Mouse (Mus musculus) small intestine, adult 2 months (tissue): ENCODE data around the gene Atp6v1g2. TPM values are rescaled to one million over a fixed set of nuclear protein-coding genes. Genes with fewer than 3 reads are reported as not detected.
A peak's percentile ranks its signal among the peaks of the same experiment; 100 is the strongest.

Experiments used
- H3K27ac ChIP-seq: fragments of 200-500 bp; 2 replicates; pipeline ENCODE4 v1.5.1; 2012; ENCODE audit warnings: low read depth, low read length, control low read depth, inconsistent platforms; ENCODE audit not compliant: insufficient read depth
- H3K27me3 ChIP-seq: fragments of 200-500 bp; 2 replicates; pipeline ENCODE4 v1.6.1; 2012; ENCODE audit warnings: mild to moderate bottlenecking, moderate library complexity, low read length, inconsistent platforms; ENCODE audit not compliant: control insufficient read depth, insufficient read depth
- H3K36me3 ChIP-seq: fragments of 200-500 bp; 2 replicates; pipeline ENCODE4 v1.6.1; 2012; ENCODE audit warnings: mild to moderate bottlenecking, low read length, control low read depth, inconsistent platforms; ENCODE audit not compliant: control insufficient read depth, insufficient read depth
- H3K4me1 ChIP-seq: fragments of 200-500 bp; 2 replicates; pipeline ENCODE4 v1.6.1; 2012; ENCODE audit warnings: low read length, inconsistent platforms, mixed read lengths; ENCODE audit not compliant: control insufficient read depth, insufficient read depth, insufficient read length
- H3K4me3 ChIP-seq: fragments of 200-500 bp; 2 replicates; pipeline ENCODE4 v1.5.1; 2012; ENCODE audit warnings: low read depth, mild to moderate bottlenecking, control low read depth, inconsistent platforms, low read length, moderate library complexity
- CTCF ChIP-seq: fragments of 200-500 bp; IDR thresholded peaks from 2 replicates; pipeline ENCODE4 v1.5.1; 2012; ENCODE audit warnings: low read depth, mild to moderate bottlenecking, control low read depth, inconsistent platforms, low read length, moderate library complexity, mixed read lengths; ENCODE audit not compliant: insufficient replicate concordance, insufficient read length; ENCODE audit errors: extremely low read depth
- POLR2A ChIP-seq: fragments of 200-500 bp; IDR thresholded peaks from 2 replicates; pipeline ENCODE4 v1.6.1; 2012; ENCODE audit warnings: low read depth, mild to moderate bottlenecking, control low read depth, inconsistent platforms, low read length, moderate library complexity
- WGBS: fragments of 180-500 bp; shearing (Covaris S2); methylation state at CpG from one replicate; pipeline ENCODE4 v1.1.7; 2018; 5-methylcytosine and 5-hydroxymethylcytosine counted together
- polyA plus RNA-seq: library from polyadenylated mRNA; depleted of rRNA; stranded (reverse); fragments of >200 nt; gene quantifications from 2 replicates; pipeline ENCODE4 v1.2.3, GENCODE M21; 2012

Atp6v1g2 gene
- polyA plus RNA-seq, 1 experiment: 2.8 TPM

- 46% methylated on average over 6 of the region's 6 CpGs for WGBS
- TF ChIP-seq CTCF (no peak), POLR2A (no peak)
- Histone ChIP-seq H3K36me3 (no peaks in the 10 kb centered on the region), H3K4me3 (no peak overlapping the region), H3K27ac (no peak overlapping the region), H3K4me1 (peaks cover 23% of the 10 kb centered on the region), H3K27me3 (no peaks in the 10 kb centered on the region)
Observed at GRCm38 (mm10) chr17:35197126-35197525, 36.3 kb upstream of the Atp6v1g2 start.

DNA sequence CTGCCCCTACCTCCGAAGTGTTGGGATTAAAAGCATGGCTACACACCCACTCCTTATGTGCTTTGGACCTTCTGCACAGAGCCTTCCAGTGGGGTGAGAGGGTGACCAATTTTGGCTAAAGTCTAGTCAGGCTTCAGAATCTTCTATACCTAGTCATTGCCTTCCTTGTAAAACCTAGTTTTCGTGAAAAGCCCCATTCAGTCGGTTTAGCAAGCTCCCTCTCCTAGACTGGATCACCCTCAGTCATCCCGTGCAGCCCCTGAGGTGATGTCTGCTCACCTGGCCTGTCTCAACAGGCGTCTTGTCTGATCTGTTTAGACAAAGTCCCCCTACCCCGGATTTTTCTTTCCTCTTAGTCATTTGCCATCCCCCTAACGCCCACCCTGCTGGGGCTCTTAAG, 35.4 kb upstream of the Atp6v1g2 start:
- no peaks in the 10 kb centered on the region for H3K27me3 ChIP-seq
- no peak overlapping the region for H3K4me3 ChIP-seq
- no peak overlapping the region for H3K27ac ChIP-seq
- H3K36me3 ChIP-seq: no peaks in the 10 kb centered on the region
- H3K4me1 ChIP-seq: peaks cover 25% of the 10 kb centered on the region
- 74% methylated on average over 7 of the region's 7 CpGs for WGBS
- TF ChIP-seq CTCF (no peak), POLR2A (no peak)

DNA sequence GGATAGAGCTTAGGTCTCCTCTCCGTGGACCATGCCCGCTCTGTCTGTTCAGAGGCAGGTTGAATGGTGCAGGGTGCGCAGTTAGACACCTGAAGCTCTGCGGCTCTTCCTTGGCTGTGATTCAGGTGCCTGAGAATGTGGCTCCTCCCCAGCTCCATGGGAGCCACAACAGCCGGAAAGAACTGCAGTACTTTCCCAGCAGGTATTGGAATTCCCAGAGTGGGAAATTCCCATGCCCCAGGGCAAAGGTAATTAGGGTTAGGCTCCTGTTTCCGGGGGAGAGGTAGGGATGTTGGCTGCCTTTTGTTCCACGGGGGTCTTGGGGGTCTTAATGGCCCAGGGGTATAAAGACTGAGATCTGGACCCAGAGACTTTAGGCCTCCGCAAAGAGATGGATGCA, 34.5 kb upstream of the Atp6v1g2 start:
- WGBS: 31% methylated on average over 8 of the region's 8 CpGs
- Histone ChIP-seq H3K27me3 (no peaks in the 10 kb centered on the region), H3K27ac (no peak overlapping the region), H3K4me3 (no peak overlapping the region), H3K36me3 (no peaks in the 10 kb centered on the region), H3K4me1 (peaks cover 25% of the 10 kb centered on the region)
- TF ChIP-seq POLR2A: no peak
- TF ChIP-seq CTCF: no peak

- no peaks in the 10 kb centered on the region for H3K27me3 ChIP-seq
- 68% methylated on average over 11 of the region's 11 CpGs for WGBS
- TF ChIP-seq POLR2A (no peak), CTCF (no peak)
- H3K36me3 ChIP-seq: no peaks in the 10 kb centered on the region
- H3K4me3 ChIP-seq: peak overlapping the region; percentile 56
- peaks cover 28% of the 10 kb centered on the region for H3K4me1 ChIP-seq
- peak overlapping the region; percentile 42 for H3K27ac ChIP-seq
Observed at GRCm38 (mm10) chr17:35200398-35200797, 33.1 kb upstream of the Atp6v1g2 start.

DNA sequence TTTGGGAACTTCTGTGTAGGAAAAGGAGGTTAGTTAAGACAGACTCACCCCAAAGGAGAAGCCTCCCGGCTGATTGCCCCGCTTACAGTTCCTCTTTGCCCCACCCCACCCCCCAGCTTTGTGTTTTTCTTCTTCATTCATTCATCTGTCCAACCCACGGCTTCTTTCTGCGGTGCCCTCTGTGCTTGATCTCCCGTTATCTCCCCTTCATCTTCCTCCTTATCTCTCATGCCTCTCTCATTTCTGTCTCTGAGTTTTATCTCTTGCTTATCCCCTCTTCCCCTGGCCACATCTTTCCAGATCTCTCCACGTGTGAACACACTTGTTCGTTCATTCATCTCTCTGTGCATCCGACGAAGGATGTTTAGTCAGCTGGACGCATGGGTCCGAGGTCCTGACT, 32.3 kb upstream of the Atp6v1g2 start:
- peak overlapping the region; percentile 56 for H3K4me3 ChIP-seq

DNA sequence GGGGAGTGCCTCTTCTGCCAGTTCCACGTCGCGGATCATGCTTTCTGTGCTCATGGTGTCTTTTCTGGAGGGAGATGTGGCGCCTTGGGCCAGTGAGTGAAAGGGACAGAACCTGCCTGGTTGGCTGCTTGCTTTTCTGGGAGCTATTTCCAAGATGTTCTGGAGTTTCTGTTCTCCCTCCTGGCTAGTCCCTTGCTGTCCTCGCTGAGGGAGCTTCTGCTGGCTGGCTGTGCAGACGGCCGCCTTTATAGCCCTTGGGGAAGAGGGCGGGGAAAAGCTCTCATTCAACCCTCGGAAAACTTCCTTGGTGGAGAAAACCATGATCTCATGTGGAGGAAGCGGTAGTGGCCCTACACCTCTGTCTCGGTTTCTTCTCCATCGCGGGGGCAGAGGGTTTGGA, 31.7 kb upstream of the Atp6v1g2 start, which contains the start of gene Tnf:
TSS of gene Tnf (minus strand) at position 221 of the 400 bp plus-strand sequence.
- TF ChIP-seq CTCF (no peak), POLR2A (peak; percentile 79; the same call in 1 of the 2 replicates)
- Histone ChIP-seq H3K4me3 (peak within 1 kb of the TSS; percentile 56), H3K36me3 (no peaks in the 10 kb centered on the region), H3K27me3 (no peaks in the 10 kb centered on the region), H3K27ac (peak within 1 kb of the TSS; percentile 42), H3K4me1 (peaks cover 22% of the 10 kb centered on the region)
- 18% methylated on average over 13 of the region's 13 CpGs for WGBS

More for the DNA sequence above, 32.3 kb upstream of the Atp6v1g2 start:
- peaks cover 26% of the 10 kb centered on the region for H3K4me1 ChIP-seq
- no peaks in the 10 kb centered on the region for H3K36me3 ChIP-seq
- TF ChIP-seq POLR2A: no peak
- no peak for TF ChIP-seq CTCF
- no peak overlapping the region for H3K27ac ChIP-seq
- no peaks in the 10 kb centered on the region for H3K27me3 ChIP-seq
- WGBS: 52% methylated on average over 11 of the region's 11 CpGs

DNA sequence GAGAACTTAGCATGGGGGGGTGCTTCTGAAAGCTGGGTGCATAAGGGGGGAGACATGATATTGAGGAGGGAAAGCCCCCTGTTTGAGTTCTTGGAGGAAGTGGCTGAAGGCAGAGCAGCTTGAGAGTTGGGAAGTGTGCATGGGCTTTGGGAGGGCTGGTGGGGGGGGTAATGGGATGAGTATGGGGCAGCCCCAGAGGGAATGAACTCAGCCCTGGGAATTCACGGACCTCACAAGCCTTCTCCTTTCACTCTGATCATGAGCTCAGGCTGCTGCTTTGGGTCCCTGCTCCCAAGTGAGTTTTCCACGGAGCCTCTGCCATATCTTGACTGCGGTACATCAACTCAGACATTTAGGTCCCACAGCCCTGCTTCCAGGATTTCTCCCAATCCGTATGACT, 31.0 kb upstream of the Atp6v1g2 start:
- no peak for TF ChIP-seq CTCF
- TF ChIP-seq POLR2A: no peak
- Histone ChIP-seq H3K4me1 (peaks cover 22% of the 10 kb centered on the region), H3K27me3 (no peaks in the 10 kb centered on the region), H3K27ac (peak overlapping the region; percentile 30; the same call in 1 of the 2 replicates), H3K4me3 (no peak overlapping the region), H3K36me3 (no peaks in the 10 kb centered on the region)
- WGBS: 79% methylated on average over 4 of the region's 4 CpGs
